Mouse (Mus musculus): ENCODE data around the gene AI661453.

GRCm38 (mm10) chr17:47508012-47508608 is 71.7 kb downstream of the AI661453 start:
- TF ChIP-seq CTCF (IDR thresholded peaks at IDR 0.05; ENCODE audit: control insufficient read depth, insufficient read depth, low read length) = no peak
- peak; percentile 47; the same call in 1 of the 2 replicates for TF ChIP-seq POLR2A (IDR thresholded peaks at IDR 0.05; ENCODE audit: borderline replicate concordance, control insufficient read depth, low read depth, low read length)
